Mouse (Mus musculus) adrenal gland, postnatal 10 days (tissue): ENCODE measurements at regions not wholly inside any gene's neighbourhood (a gene's known extent, or its start where the extent isn't known, plus 50 kb on each side); places are given as distances from the start of the nearest gene placed in this dataset.

ENCODE experiments used
- DNase-seq: peaks from one replicate; pipeline ENCODE4 v3.0.0; 2021; ENCODE audit warnings: mixed read lengths

- no peak for DNase-seq
Measured at GRCm38 (mm10) chr2:45239001-45239400, 121.8 kb upstream of the Zeb2 start.

- no peak for DNase-seq
Measured at GRCm38 (mm10) chr2:45236168-45236700, 119.0 kb upstream of the Zeb2 start.

GRCm38 (mm10) chr2:45234148-45234547 lies 117.0 kb upstream of the Zeb2 start:
- DNase-seq, result no peak

GRCm38 (mm10) chr2:45230351-45231209 lies 113.4 kb upstream of the Zeb2 start:
- no peak for DNase-seq

- DNase-seq, result no peak
Measured at GRCm38 (mm10) chr2:45229501-45229900, 112.3 kb upstream of the Zeb2 start.

- no peak for DNase-seq
Measured at GRCm38 (mm10) chr2:45227276-45227944, 110.2 kb upstream of the Zeb2 start.

GRCm38 (mm10) chr2:45226045-45226370 lies 108.8 kb upstream of the Zeb2 start:
- DNase-seq, result no peak

GRCm38 (mm10) chr2:45225364-45226044 lies 108.3 kb upstream of the Zeb2 start:
- no peak for DNase-seq

- DNase-seq, result no peak
Measured at GRCm38 (mm10) chr2:45222213-45222612, 105.0 kb upstream of the Zeb2 start.

GRCm38 (mm10) chr2:45219851-45220250 lies 102.7 kb upstream of the Zeb2 start:
- no peak for DNase-seq

- no peak for DNase-seq
Measured at GRCm38 (mm10) chr2:45212833-45213232, 95.6 kb upstream of the Zeb2 start.

GRCm38 (mm10) chr2:45208526-45208925 lies 91.3 kb upstream of the Zeb2 start:
- DNase-seq, result no peak

- DNase-seq, result no peak
Measured at GRCm38 (mm10) chr2:45205756-45206155, 88.6 kb upstream of the Zeb2 start.

GRCm38 (mm10) chr2:45205211-45205610 lies 88.0 kb upstream of the Zeb2 start:
- no peak for DNase-seq

GRCm38 (mm10) chr2:45197955-45198631 lies 80.9 kb upstream of the Zeb2 start:
- no peak for DNase-seq

GRCm38 (mm10) chr2:45197342-45197741 lies 80.1 kb upstream of the Zeb2 start:
- no peak for DNase-seq

GRCm38 (mm10) chr2:45196511-45196910 lies 79.3 kb upstream of the Zeb2 start:
- DNase-seq, result no peak

- DNase-seq, result no peak
Measured at GRCm38 (mm10) chr2:45194335-45194734, 77.1 kb upstream of the Zeb2 start.

GRCm38 (mm10) chr2:45185621-45185999 lies 68.4 kb upstream of the Zeb2 start:
- no peak for DNase-seq

GRCm38 (mm10) chr2:45184704-45185620 lies 67.8 kb upstream of the Zeb2 start:
- DNase-seq, result peak; percentile 29

GRCm38 (mm10) chr2:45184149-45184548 lies 67.0 kb upstream of the Zeb2 start:
- DNase-seq, result no peak
